19 mouse cellular contexts compared by ENCODE assay signal in the genomic region with DNA sequence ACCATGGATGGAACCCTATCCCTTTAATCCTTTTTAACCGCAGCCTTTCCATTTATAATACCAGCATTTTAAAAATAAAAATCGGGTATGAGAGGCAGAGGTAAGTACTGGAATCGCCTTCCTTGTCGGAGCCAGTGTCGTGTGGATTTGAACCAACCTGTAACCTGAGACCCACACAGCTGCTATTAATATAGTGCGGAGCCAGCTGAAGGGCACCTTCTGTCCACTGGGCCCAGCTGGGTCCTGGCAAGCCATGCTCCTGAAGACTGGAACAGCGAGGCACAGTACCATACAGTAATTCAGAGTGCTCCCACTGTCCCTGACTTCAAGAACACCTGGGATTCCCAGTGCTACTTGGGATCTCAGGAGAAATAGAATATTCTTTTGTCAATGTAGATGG. TPM values are rescaled to one million over a fixed set of nuclear protein-coding genes. Genes with fewer than 3 reads are reported as not detected.
DNase-seq lines count a peak whose midpoint lies in the region; ATAC-seq and TF ChIP-seq lines count a peak whose summit lies in the region.
"Had no signal": no experiment of that assay in that cellular context is flagged by ENCODE, and none has a peak within 500 bp of the region (broad histone marks: within the 10 kb centered on the region; RNA-seq: fewer than 3 reads in every experiment).

No protein-coding gene starts in this region.

- H3K4me3 ChIP-seq in ES-Bruce4 (ENCODE audit: low read depth, low read length), result no peak overlapping the region
- no peak overlapping the region for H3K4me3 ChIP-seq in embryonic facial prominence, embryonic 12.5 days
- no peak overlapping the region for H3K4me3 ChIP-seq in limb, embryonic 11.5 days (ENCODE audit: low read depth, low read length)
- no peak overlapping the region for H3K4me3 ChIP-seq in lung, postnatal 0 days (ENCODE audit: low read depth, low read length)
- H3K4me3 ChIP-seq: hindbrain, embryonic 12.5 days; intestine, embryonic 15.5 days; midbrain, embryonic 13.5 days had no signal

- H3K36me3 ChIP-seq in ES-Bruce4 (ENCODE audit: control insufficient read depth, insufficient read depth, low read length, poor library complexity, severe bottlenecking), result no peaks in the 10 kb centered on the region
- H3K36me3 ChIP-seq in embryonic facial prominence, embryonic 12.5 days, result no peaks in the 10 kb centered on the region
- no peaks in the 10 kb centered on the region for H3K36me3 ChIP-seq in limb, embryonic 11.5 days (ENCODE audit: control insufficient read depth, insufficient read depth, low read length)
- H3K36me3 ChIP-seq in lung, postnatal 0 days (ENCODE audit: insufficient read depth, low read length), result no peaks in the 10 kb centered on the region
- H3K36me3 ChIP-seq: hindbrain, embryonic 12.5 days; intestine, embryonic 15.5 days; midbrain, embryonic 13.5 days had no signal

- H3K4me2 ChIP-seq in embryonic facial prominence, embryonic 12.5 days (replicated peaks), result no peak overlapping the region
- H3K4me2 ChIP-seq in limb, embryonic 11.5 days (ENCODE audit: low read depth, severe bottlenecking), result no peak overlapping the region
- H3K4me2 ChIP-seq in lung, postnatal 0 days (replicated peaks; ENCODE audit: low read depth, low read length), result no peak overlapping the region
- H3K4me2 ChIP-seq: hindbrain, embryonic 12.5 days; intestine, embryonic 15.5 days; midbrain, embryonic 13.5 days had no signal

- intact Hi-C loops in heart, postnatal 14 days (cut with DNase I), result no loop called here

- DNase-seq in heart, adult 11 months, result peak; percentile 94
- no peak for DNase-seq in heart, postnatal 14 days
- DNase-seq in limb, embryonic 11.5 days (ENCODE audit: low spot score), result peak; percentile 74
- no peak for DNase-seq in retina, postnatal 1 day
- no peak for DNase-seq in lung, postnatal 0 days (ENCODE audit: low spot score)
- DNase-seq in urinary bladder, adult 2 months (ENCODE audit: low spot score), result no peak
- DNase-seq: cerebellum, postnatal 14 days; layer of hippocampus, adult 9-11 months; liver; lung, adult 18-20 months; right cerebral cortex, postnatal 25 days; thymus, adult 18-20 months had no signal

- no peak for TF ChIP-seq CTCF in ES-Bruce4 (IDR thresholded peaks at IDR 0.05; ENCODE audit: low read depth, low read length)
- TF ChIP-seq CTCF in lung, postnatal 0 days (IDR thresholded peaks at IDR 0.05), result no peak

- peaks cover 19% of the 10 kb centered on the region for H3K4me1 ChIP-seq in ES-Bruce4 (ENCODE audit: control insufficient read depth, insufficient read depth, low read length)
- H3K4me1 ChIP-seq in embryonic facial prominence, embryonic 12.5 days, result peaks cover 29% of the 10 kb centered on the region
- peaks cover 20% of the 10 kb centered on the region for H3K4me1 ChIP-seq in limb, embryonic 11.5 days (ENCODE audit: control insufficient read depth, insufficient read depth, low read length)
- peaks cover 17% of the 10 kb centered on the region; the same call in 1 of the 2 replicates for H3K4me1 ChIP-seq in lung, postnatal 0 days (ENCODE audit: insufficient read depth, low read depth, low read length)

- 20% methylated on average over 7 of the region's 7 CpGs for WGBS in embryonic facial prominence, embryonic 12.5 days
- 26% methylated on average over 7 of the region's 7 CpGs for WGBS in limb, embryonic 11.5 days
- 80% methylated on average over 7 of the region's 7 CpGs for WGBS in lung, postnatal 0 days

- H3K9me3 ChIP-seq in ES-Bruce4 (replicated peaks; ENCODE audit: control insufficient read depth, insufficient read depth, low read length, poor library complexity, severe bottlenecking), result no peaks in the 10 kb centered on the region
- no peaks in the 10 kb centered on the region for H3K9me3 ChIP-seq in embryonic facial prominence, embryonic 12.5 days
- no peaks in the 10 kb centered on the region for H3K9me3 ChIP-seq in limb, embryonic 11.5 days (ENCODE audit: control insufficient read depth, low read length)
- no peaks in the 10 kb centered on the region for H3K9me3 ChIP-seq in lung, postnatal 0 days (ENCODE audit: low read length)
- H3K9me3 ChIP-seq: hindbrain, embryonic 12.5 days; intestine, embryonic 15.5 days; midbrain, embryonic 13.5 days had no signal

- no peak for TF ChIP-seq POLR2A in ES-Bruce4 (IDR thresholded peaks at IDR 0.05; ENCODE audit: insufficient read depth, low read length)

- H3K27ac ChIP-seq in ES-Bruce4 (ENCODE audit: insufficient read depth, low read length), result peak overlapping the region; percentile 55
- peak overlapping the region; percentile 50; the same call in 1 of the 2 replicates for H3K27ac ChIP-seq in embryonic facial prominence, embryonic 12.5 days
- H3K27ac ChIP-seq in limb, embryonic 11.5 days (replicated peaks; ENCODE audit: low read depth, low read length), result no peak overlapping the region; the same call in 1 of the 2 replicates
- no peak overlapping the region for H3K27ac ChIP-seq in lung, postnatal 0 days (ENCODE audit: low read length)
- H3K27ac ChIP-seq: hindbrain, embryonic 12.5 days; intestine, embryonic 15.5 days; macrophage; midbrain, embryonic 13.5 days had no signal

- H3K9ac ChIP-seq in ES-Bruce4 (ENCODE audit: low read depth, poor library complexity, severe bottlenecking), result no peak overlapping the region
- H3K9ac ChIP-seq in embryonic facial prominence, embryonic 12.5 days, result no peak overlapping the region
- no peak overlapping the region for H3K9ac ChIP-seq in limb, embryonic 11.5 days (ENCODE audit: low read length)
- no peak overlapping the region for H3K9ac ChIP-seq in lung, postnatal 0 days (replicated peaks; ENCODE audit: low read depth)
- H3K9ac ChIP-seq: hindbrain, embryonic 12.5 days; intestine, embryonic 15.5 days; midbrain, embryonic 13.5 days had no signal

- no peaks in the 10 kb centered on the region for H3K27me3 ChIP-seq in ES-Bruce4 (ENCODE audit: control insufficient read depth, insufficient read depth, low read length, poor library complexity, severe bottlenecking)
- H3K27me3 ChIP-seq in embryonic facial prominence, embryonic 12.5 days, result no peaks in the 10 kb centered on the region
- no peaks in the 10 kb centered on the region for H3K27me3 ChIP-seq in limb, embryonic 11.5 days (ENCODE audit: control insufficient read depth, insufficient read depth, low read length)
- no peaks in the 10 kb centered on the region for H3K27me3 ChIP-seq in lung, postnatal 0 days (replicated peaks; ENCODE audit: insufficient read depth, low read length)
- H3K27me3 ChIP-seq: hindbrain, embryonic 12.5 days; intestine, embryonic 15.5 days; midbrain, embryonic 13.5 days had no signal

- ATAC-seq in embryonic facial prominence, embryonic 12.5 days (ENCODE audit: insufficient number of reproducible peaks, insufficient read depth, low FRiP score, low TSS enrichment), result 0 out of 2 replicates have a peak, but pooled peaks have one; percentile 53
- ATAC-seq in limb, embryonic 11.5 days (ENCODE audit: insufficient number of reproducible peaks, low FRiP score, low TSS enrichment, low read depth), result peak; percentile 72; the same call in 1 of the 2 replicates
- no peak for ATAC-seq in lung, postnatal 0 days
- ATAC-seq: forebrain, embryonic 14.5 days; intestine, embryonic 15.5 days; midbrain, embryonic 13.5 days had no signal

- no peak for TF ChIP-seq EP300 in ES-Bruce4 (IDR thresholded peaks at IDR 0.05; ENCODE audit: insufficient read depth, low read depth, low read length)
- no peak for TF ChIP-seq EP300 in lung, postnatal 0 days (IDR thresholded peaks at IDR 0.05)

RNA-seq across cellular contexts. Expression of gene Trak1, which starts 44.5 kb away (rescaled TPM):
- total RNA-seq in heart, postnatal 14 days (2021), result 100 to 1,000 TPM; 323 to 335 TPM
- polyA plus RNA-seq in ES-Bruce4 (2011; ENCODE audit: insufficient read depth, insufficient read length, low read depth, missing spikeins), result 40.3 and 44.1 TPM in 2 replicates
- 20.0 and 20.7 TPM in 2 replicates for polyA plus RNA-seq in embryonic facial prominence, embryonic 12.5 days (2016; fragmentation: Nextera tagmentation; extraction: Ambion mirVana)
- 9.3 and 11.7 TPM in 2 replicates for polyA plus RNA-seq in limb, embryonic 11.5 days (2014; fragmentation: Nextera tagmentation; extraction: Ambion mirVana)
- 27.1 and 28.6 TPM in 2 replicates for polyA plus RNA-seq in lung, postnatal 0 days (2015; fragmentation: Nextera tagmentation; extraction: Ambion mirVana)
- polyA plus RNA-seq in urinary bladder, adult 2 months (2012; rRNA removed), result 35.9 and 51.4 TPM in 2 replicates

Comparison
In these comparisons a context has a peak if more than half of its experiments do, and no peak if none do; other contexts are left out.
1. DNase-seq: peak in heart, adult 11 months (single experiment) and limb, embryonic 11.5 days (single experiment); none in heart, postnatal 14 days (0 of 2), retina, postnatal 1 day (single experiment), lung, postnatal 0 days (single experiment) and urinary bladder, adult 2 months (single experiment).
2. H3K27ac ChIP-seq: peak in ES-Bruce4 (single experiment) and embryonic facial prominence, embryonic 12.5 days (single experiment); none in limb, embryonic 11.5 days (single experiment) and lung, postnatal 0 days (single experiment).